Mouse (Mus musculus): ENCODE results near the gene Sbk1. TPM values are rescaled to one million over a fixed set of nuclear protein-coding genes. Genes with fewer than 3 reads are reported as not detected.

Gene Sbk1
- total RNA-seq, 2 experiments from 2014 or later = 40.7 to 52.5 TPM

GRCm38 (mm10) chr7:126338906-126339305 is 66.5 kb downstream of the Sbk1 start:
- DNase-seq = no peak

GRCm38 (mm10) chr7:126339521-126339971 is 67.1 kb downstream of the Sbk1 start:
- no peak for DNase-seq

GRCm38 (mm10) chr7:126340206-126340618 is 67.8 kb downstream of the Sbk1 start:
- DNase-seq = no peak

- DNase-seq = no peak
Measured at GRCm38 (mm10) chr7:126340896-126341295, 68.5 kb downstream of the Sbk1 start.

Other genes starting within 250 kb of the Sbk1 start
- 1 to 10 TPM; 7.2 to 8.7 TPM for gene Gsg1l, start 190.2 kb upstream of the Sbk1 start, total RNA-seq (2021)
- 10 to 100 TPM; 68.7 to 91.2 TPM for gene Xpo6, start 72.1 kb upstream of the Sbk1 start, total RNA-seq (2021)
- 1 to 10 TPM; 4.0 to 4.1 TPM for gene Lat, start 97.0 kb downstream of the Sbk1 start, total RNA-seq (2021)
- 10 to 100 TPM; 36.6 to 43.9 TPM for gene Spns1, start 104.8 kb downstream of the Sbk1 start, total RNA-seq (2021)
- gene Nfatc2ip, start 124.1 kb downstream of the Sbk1 start, total RNA-seq (2021) = 1 to 10 TPM; 6.9 to 7.3 TPM
- 1 to 10 TPM; 4.0 to 4.9 TPM for gene Cd19, start 142.3 kb downstream of the Sbk1 start, total RNA-seq (2021)
- 10 to 100 TPM; 26.5 to 42.3 TPM for gene Rabep2, start 156.1 kb downstream of the Sbk1 start, total RNA-seq (2021)
- 100 to 1,000 TPM; 189 to 579 TPM for gene Atp2a1, start 190.5 kb downstream of the Sbk1 start, total RNA-seq (2021)
- 10 to 100 TPM; 47.5 to 53.4 TPM for gene Sh2b1, start 202.8 kb downstream of the Sbk1 start, total RNA-seq (2021)
- 100 to 1,000 TPM; 215 to 222 TPM for gene Tufm, start 214.7 kb downstream of the Sbk1 start, total RNA-seq (2021)
- gene Atxn2l, start 230.8 kb downstream of the Sbk1 start, total RNA-seq (2021) = 10 to 100 TPM; 65.0 to 84.5 TPM